Mouse (Mus musculus) stomach, embryonic 15.5 days (tissue): Measurements from ENCODE around the gene Gm20388. TPM values are rescaled to one million over a fixed set of nuclear protein-coding genes. Genes with fewer than 3 reads are reported as not detected.

ENCODE experiments used
- ATAC-seq: fragments of 200-750 bp; cut with Nextera tagmentation; 2 replicates; pipeline ENCODE4 v1.8.0; 2017; ENCODE audit warnings: low read depth, moderate number of reproducible peaks, moderate TSS enrichment; ENCODE audit not compliant: insufficient read depth, low FRiP score
- H3K27ac ChIP-seq: fragments of 300-500 bp; sonication (generic); 2 replicates; pipeline ENCODE4 v1.5.1; 2015; ENCODE audit warnings: mild to moderate bottlenecking, inconsistent platforms
- H3K27me3 ChIP-seq: fragments of 300-500 bp; sonication (generic); replicated peaks from 2 replicates; pipeline ENCODE4 v1.6.1; 2015; ENCODE audit warnings: inconsistent platforms
- H3K36me3 ChIP-seq: fragments of 300-500 bp; sonication (generic); 2 replicates; pipeline ENCODE4 v1.6.1; 2015; ENCODE audit warnings: inconsistent platforms
- H3K4me1 ChIP-seq: fragments of 300-500 bp; sonication (generic); 2 replicates; pipeline ENCODE4 v1.6.1; 2015; ENCODE audit warnings: inconsistent platforms
- H3K4me2 ChIP-seq: fragments of 300-500 bp; sonication (generic); 2 replicates; pipeline ENCODE4 v1.6.1; 2015; ENCODE audit warnings: mild to moderate bottlenecking, inconsistent platforms
- H3K4me3 ChIP-seq: fragments of 300-500 bp; sonication (generic); replicated peaks from 2 replicates; pipeline ENCODE4 v1.5.1; 2015; ENCODE audit warnings: inconsistent platforms
- H3K9ac ChIP-seq: fragments of 300-500 bp; sonication (generic); 2 replicates; pipeline ENCODE4 v1.6.1; 2015; ENCODE audit warnings: inconsistent platforms
- H3K9me3 ChIP-seq: fragments of 300-500 bp; sonication (generic); 2 replicates; pipeline ENCODE4 v1.6.1; 2016; ENCODE audit warnings: inconsistent platforms
- WGBS: fragments of 180-500 bp; shearing (Covaris S2); methylation state at CpG from one replicate; pipeline ENCODE4 v1.1.7; 2015; 5-methylcytosine and 5-hydroxymethylcytosine counted together
- polyA plus RNA-seq: library from polyadenylated mRNA; unstranded; fragments of >200 nt; fragmentation: Nextera tagmentation; extraction: Ambion mirVana; gene quantifications from 2 replicates; pipeline ENCODE4 v1.2.1, GENCODE M21; 2015

Gm20388 gene
- polyA plus RNA-seq, 1 experiment from 2014 or later, result not detected

DNA sequence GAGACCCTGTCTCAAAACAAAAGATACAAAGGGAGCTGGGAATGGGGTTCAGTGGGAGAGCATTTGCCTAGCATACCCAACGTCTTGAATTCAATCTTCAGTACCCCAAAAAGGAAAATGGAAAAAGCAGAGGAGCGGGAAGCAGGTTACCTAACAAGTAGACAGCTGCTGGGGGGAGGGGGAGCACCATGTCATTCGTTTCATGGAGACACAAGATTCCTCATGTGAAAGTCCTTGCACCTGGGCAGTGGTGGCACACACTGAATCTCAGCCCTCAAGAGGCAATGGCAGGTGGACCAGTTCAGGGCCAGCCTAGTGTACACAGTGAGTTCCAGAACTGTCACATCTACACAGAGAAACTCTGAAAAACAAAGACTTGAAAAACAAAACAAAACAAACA, 3946.7 kb downstream of the Gm20388 start:
- WGBS, result 75% methylated on average over 3 of the region's 3 CpGs
- no peak for ATAC-seq
- no peak overlapping the region for H3K4me2 ChIP-seq
- no peak overlapping the region for H3K9ac ChIP-seq
- H3K27ac ChIP-seq, result no peak overlapping the region
- no peaks in the 10 kb centered on the region for H3K36me3 ChIP-seq
- no peaks in the 10 kb centered on the region for H3K27me3 ChIP-seq
- H3K4me1 ChIP-seq, result peaks cover 8% of the 10 kb centered on the region; the same call in 1 of the 2 replicates
- H3K4me3 ChIP-seq, result no peak overlapping the region
- H3K9me3 ChIP-seq, result no peaks in the 10 kb centered on the region

DNA sequence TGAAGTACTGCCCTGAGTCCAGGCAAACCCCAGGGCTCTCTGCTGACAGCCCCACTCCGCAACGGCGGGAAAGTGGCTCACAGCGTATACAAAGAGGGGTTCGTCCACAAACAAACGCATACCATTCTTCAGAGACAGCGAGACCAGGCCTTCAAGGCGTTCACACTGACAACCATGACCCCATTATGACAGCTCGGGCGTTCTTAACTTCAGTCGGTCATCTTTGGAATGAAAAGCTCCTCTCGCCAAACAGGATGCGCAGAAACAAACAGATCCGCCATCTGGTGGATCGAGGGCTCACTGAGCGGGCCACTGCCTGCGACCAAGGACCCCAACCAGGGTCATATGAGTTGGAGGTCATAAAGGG, 3947.9 kb downstream of the Gm20388 start:
- H3K36me3 ChIP-seq, result no peaks in the 10 kb centered on the region
- peak overlapping the region; percentile 45; the same call in 1 of the 2 replicates for H3K27ac ChIP-seq
- under 1% methylated on average over 17 of the region's 17 CpGs for WGBS
- no peaks in the 10 kb centered on the region for H3K9me3 ChIP-seq
- H3K4me3 ChIP-seq, result peak overlapping the region; percentile 96
- peaks cover 8% of the 10 kb centered on the region; the same call in 1 of the 2 replicates for H3K4me1 ChIP-seq
- peak overlapping the region; percentile 97 for H3K4me2 ChIP-seq
- H3K9ac ChIP-seq, result peak overlapping the region; percentile 65; the same call in 1 of the 2 replicates
- H3K27me3 ChIP-seq, result peaks cover 4% of the 10 kb centered on the region; the same call in 1 of the 2 replicates
- no peak for ATAC-seq

DNA sequence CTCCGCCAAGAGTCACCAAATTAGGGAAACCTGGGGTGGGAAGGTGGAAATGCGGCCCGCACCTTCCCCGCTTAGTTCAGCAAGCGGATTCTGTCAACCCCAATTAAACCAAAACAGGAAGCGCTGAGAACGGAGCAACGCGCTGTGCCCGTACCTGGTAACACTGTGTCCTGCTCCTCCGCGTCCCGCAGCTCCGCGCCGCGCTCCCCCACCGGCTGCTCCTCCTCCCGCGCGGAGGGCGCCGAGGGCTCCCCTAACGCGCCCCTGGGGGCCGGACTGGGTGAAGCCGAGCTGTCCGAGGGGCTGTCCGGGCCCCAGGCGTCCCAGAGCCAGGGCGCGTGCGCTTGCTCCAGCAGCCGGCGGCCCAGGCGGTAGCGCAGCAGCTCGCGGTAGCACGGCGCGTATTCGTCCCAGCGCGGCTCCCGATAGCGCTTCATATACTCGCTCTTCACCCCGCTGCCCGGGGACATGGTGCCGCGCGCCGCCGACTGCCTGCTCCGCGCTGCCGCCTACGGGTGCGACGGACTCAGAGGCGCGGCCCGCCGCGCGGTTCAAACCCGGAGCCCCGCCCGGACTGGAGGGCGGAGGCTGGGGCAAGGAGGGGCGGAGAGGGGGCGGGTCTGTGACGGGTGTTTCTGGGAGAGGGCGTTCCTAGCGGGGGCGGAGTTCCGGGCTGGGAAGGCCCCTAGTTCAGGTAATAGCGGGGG, 3948.5 kb downstream of the Gm20388 start:
- Histone ChIP-seq H3K27me3 (peaks cover 7% of the 10 kb centered on the region; the same call in 1 of the 2 replicates), H3K4me3 (peak overlapping the region; percentile 96), H3K4me1 (peaks cover 8% of the 10 kb centered on the region; the same call in 1 of the 2 replicates), H3K36me3 (no peaks in the 10 kb centered on the region), H3K9me3 (no peaks in the 10 kb centered on the region), H3K4me2 (peak overlapping the region; percentile 97), H3K27ac (peak overlapping the region; percentile 45; the same call in 1 of the 2 replicates), H3K9ac (peak overlapping the region; percentile 65)
- WGBS, result under 1% methylated on average over 74 of the region's 79 CpGs
- ATAC-seq, result peak; percentile 98

DNA sequence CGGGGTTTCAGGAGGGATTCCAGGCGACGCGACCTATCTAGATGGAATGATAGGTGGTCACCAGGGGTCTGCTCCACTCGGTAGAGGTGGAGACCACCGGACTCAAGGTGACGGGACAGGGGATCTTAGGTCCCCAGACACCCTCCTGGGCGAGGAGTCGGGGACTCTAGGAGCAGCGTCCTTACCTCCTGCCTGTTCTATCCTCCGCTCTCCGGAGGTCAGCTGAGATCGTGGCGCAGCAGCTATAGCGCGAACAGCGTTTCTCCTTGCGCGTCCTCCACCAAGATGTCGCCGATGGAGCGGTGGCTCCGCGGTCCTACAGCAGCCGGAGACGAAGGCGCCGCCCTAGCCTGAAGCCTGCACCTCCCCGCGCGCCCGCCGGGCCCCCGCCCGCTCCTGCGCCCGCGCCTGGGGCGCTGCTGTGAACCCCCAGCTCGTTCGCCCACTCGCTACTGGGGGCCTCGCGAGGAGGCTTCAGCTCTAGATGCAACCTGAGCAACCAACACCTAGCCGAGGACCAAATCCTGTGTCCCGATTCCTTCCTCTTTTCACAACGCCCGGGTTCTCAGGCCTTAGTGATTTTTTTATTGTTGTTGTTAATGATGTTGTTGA, 3949.1 kb downstream of the Gm20388 start, which contains the start of gene Ccsap:
Gene Ccsap (minus strand): TSS at position 562 of the 612 bp plus-strand sequence.
- Histone ChIP-seq H3K4me1 (peaks cover 8% of the 10 kb centered on the region; the same call in 1 of the 2 replicates), H3K27me3 (peaks cover 10% of the 10 kb centered on the region; the same call in 1 of the 2 replicates), H3K36me3 (no peaks in the 10 kb centered on the region), H3K9me3 (no peaks in the 10 kb centered on the region), H3K27ac (peak within 1 kb of the TSS; percentile 45; the same call in 1 of the 2 replicates), H3K4me2 (peak within 1 kb of the TSS; percentile 97), H3K9ac (peak within 1 kb of the TSS; percentile 65), H3K4me3 (peak within 1 kb of the TSS; percentile 96)
- peak; percentile 54 for ATAC-seq
- 1% methylated on average over 48 of the region's 48 CpGs for WGBS

DNA sequence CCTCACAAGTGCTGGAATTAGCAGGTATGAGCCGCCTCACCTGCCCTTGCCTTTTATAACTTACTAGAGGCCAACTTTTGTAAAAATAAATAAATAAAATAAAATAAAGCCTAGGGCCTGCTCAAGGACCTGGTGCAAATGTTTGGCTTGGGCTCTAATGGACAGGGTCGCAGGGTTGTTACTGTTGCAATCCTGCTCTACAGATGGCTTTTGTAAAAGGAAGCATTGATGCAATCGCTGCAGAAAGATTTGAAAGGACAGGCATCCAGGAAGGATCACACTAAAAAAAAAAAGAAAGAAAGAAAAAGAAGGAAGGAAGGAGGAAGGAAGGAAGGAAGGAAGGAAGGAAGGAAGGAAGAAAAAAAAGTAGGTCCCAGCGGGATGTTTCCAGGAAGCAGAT, 3949.7 kb downstream of the Gm20388 start:
- no peak for ATAC-seq

DNA sequence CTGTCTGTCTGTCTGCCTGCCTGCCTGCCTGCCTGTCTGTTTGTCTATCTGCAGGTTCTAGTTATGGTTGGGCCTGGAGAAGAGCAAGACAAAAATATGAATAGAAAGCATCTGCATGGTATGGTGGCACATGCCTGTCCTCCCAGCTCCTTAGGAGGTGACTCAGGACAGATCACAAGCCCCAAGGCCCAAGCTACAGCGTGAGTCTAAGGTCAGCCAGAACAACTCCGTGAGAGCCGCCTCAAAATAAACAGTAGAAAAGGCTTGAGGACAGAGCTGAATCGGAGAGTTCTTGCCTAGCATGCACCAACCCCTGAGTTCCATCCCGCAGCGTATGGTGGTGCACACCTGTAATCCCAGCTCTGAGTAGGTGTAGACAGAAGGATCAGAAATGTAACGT, 3955.1 kb downstream of the Gm20388 start:
- no peak for ATAC-seq
- Histone ChIP-seq H3K27ac (no peak overlapping the region), H3K27me3 (peaks cover 10% of the 10 kb centered on the region; the same call in 1 of the 2 replicates), H3K4me1 (no peaks in the 10 kb centered on the region), H3K9me3 (no peaks in the 10 kb centered on the region), H3K4me3 (no peak overlapping the region), H3K36me3 (no peaks in the 10 kb centered on the region), H3K4me2 (no peak overlapping the region), H3K9ac (no peak overlapping the region)
- 55% methylated on average over 7 of the region's 7 CpGs for WGBS

More for the DNA sequence above, 3949.7 kb downstream of the Gm20388 start:
- peaks cover 8% of the 10 kb centered on the region; the same call in 1 of the 2 replicates for H3K4me1 ChIP-seq
- H3K4me3 ChIP-seq, result peak overlapping the region; percentile 96
- WGBS, result 72% methylated on average over 4 of the region's 4 CpGs
- H3K27me3 ChIP-seq, result peaks cover 10% of the 10 kb centered on the region; the same call in 1 of the 2 replicates
- no peak overlapping the region for H3K27ac ChIP-seq
- no peak overlapping the region; the same call in 1 of the 2 replicates for H3K4me2 ChIP-seq
- no peak overlapping the region for H3K9ac ChIP-seq
- no peaks in the 10 kb centered on the region for H3K36me3 ChIP-seq
- no peaks in the 10 kb centered on the region for H3K9me3 ChIP-seq

DNA sequence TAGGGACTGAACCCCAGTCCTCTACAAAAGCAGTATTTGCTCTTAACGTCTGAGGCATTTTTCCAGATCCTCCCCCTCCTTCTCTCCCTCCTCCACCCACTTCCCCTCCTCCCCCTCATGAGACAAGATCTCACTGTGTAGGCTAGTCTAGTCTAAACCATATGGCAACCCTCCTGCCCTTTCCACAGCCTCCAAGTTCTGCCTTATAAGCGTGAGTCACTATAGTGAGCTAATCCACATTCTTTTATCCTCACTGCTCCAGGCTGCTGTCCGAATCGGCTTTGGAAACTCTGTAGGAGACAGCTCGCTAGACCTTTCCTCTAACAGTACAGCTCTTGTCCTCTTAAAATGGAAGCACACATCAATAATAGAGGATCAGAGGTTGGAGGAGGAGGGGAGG, 3956.3 kb downstream of the Gm20388 start:
- Histone ChIP-seq H3K9ac (no peak overlapping the region), H3K36me3 (no peaks in the 10 kb centered on the region), H3K4me3 (no peak overlapping the region), H3K27ac (no peak overlapping the region), H3K4me1 (no peaks in the 10 kb centered on the region), H3K9me3 (no peaks in the 10 kb centered on the region), H3K4me2 (no peak overlapping the region), H3K27me3 (peaks cover 10% of the 10 kb centered on the region; the same call in 1 of the 2 replicates)
- WGBS, result 23% methylated on average over 5 of the region's 5 CpGs
- ATAC-seq, result no peak

DNA sequence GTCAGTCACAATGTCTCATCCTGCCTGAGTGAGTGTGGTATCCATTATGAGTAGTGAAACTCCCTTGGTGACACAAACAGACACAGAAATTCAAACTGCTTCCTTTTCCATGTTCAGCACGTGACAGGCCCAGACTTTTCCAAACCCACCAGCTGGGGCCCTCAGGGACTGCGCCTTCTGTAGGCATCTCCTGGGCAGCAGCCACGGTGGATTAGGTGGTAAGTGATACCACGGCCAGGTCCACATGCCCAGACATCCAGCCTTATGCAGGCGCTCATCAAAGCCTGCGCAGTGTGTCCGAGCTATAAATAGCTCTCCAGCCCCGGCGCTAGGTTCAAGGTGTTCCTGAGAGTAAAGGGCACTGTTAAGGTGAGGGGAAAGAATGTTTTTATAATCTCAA, 3961.4 kb downstream of the Gm20388 start:
- H3K4me2 ChIP-seq, result no peak overlapping the region
- H3K9ac ChIP-seq, result no peak overlapping the region
- H3K27me3 ChIP-seq, result no peaks in the 10 kb centered on the region
- WGBS, result 74% methylated on average over 9 of the region's 9 CpGs
- no peaks in the 10 kb centered on the region for H3K9me3 ChIP-seq
- no peak overlapping the region for H3K27ac ChIP-seq
- H3K4me3 ChIP-seq, result no peak overlapping the region
- H3K4me1 ChIP-seq, result no peaks in the 10 kb centered on the region
- no peaks in the 10 kb centered on the region for H3K36me3 ChIP-seq
- no peak for ATAC-seq

DNA sequence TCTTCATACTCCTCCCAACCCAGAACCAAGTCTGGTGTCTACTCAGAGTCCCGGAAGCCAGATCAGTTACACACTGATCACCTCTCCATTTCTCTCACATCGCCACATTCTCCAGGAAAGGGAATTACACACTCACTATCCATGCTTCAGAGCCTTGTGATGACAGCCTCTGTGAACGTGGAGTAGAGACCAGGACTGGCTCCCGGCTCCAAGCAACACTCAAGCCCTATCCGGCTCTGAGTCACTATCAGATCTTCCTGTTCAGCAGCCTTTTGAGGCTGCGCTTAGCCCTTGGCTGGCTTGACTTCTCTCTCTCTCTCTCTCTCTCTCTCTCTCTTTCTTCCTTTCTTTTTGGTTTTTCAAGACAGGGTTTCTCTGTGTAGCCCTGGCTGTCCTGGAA, 3962.7 kb downstream of the Gm20388 start:
- ATAC-seq, result no peak
- no peaks in the 10 kb centered on the region for H3K4me1 ChIP-seq
- no peaks in the 10 kb centered on the region for H3K36me3 ChIP-seq
- H3K27ac ChIP-seq, result no peak overlapping the region
- 74% methylated on average over 6 of the region's 6 CpGs for WGBS
- no peak overlapping the region for H3K4me2 ChIP-seq
- H3K27me3 ChIP-seq, result no peaks in the 10 kb centered on the region
- no peak overlapping the region for H3K4me3 ChIP-seq
- no peak overlapping the region for H3K9ac ChIP-seq
- no peaks in the 10 kb centered on the region for H3K9me3 ChIP-seq

DNA sequence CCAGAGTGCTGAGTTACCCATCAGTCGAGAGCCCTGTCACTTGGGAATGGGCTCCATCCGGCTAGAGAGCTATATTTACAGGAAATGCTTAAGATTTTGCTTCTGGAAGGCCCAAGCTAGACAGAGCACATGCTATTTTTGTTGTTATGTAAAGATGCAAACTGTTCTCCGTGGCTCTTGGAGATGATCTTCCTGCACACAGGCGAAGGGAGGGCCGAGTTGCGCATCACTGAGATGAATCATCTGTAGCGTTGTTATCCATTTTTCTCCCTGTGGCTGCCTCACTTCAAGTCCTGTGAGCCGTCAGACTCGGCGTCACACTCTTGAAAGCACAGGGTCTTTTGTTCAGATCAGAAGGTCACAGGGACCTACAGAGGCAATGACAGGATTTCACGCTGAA, 3963.7 kb downstream of the Gm20388 start:
- Histone ChIP-seq H3K36me3 (no peaks in the 10 kb centered on the region), H3K4me3 (no peak overlapping the region), H3K27me3 (no peaks in the 10 kb centered on the region), H3K4me1 (no peaks in the 10 kb centered on the region), H3K9me3 (no peaks in the 10 kb centered on the region), H3K9ac (no peak overlapping the region), H3K4me2 (no peak overlapping the region), H3K27ac (no peak overlapping the region)
- 72% methylated on average over 11 of the region's 11 CpGs for WGBS
- ATAC-seq, result no peak

DNA sequence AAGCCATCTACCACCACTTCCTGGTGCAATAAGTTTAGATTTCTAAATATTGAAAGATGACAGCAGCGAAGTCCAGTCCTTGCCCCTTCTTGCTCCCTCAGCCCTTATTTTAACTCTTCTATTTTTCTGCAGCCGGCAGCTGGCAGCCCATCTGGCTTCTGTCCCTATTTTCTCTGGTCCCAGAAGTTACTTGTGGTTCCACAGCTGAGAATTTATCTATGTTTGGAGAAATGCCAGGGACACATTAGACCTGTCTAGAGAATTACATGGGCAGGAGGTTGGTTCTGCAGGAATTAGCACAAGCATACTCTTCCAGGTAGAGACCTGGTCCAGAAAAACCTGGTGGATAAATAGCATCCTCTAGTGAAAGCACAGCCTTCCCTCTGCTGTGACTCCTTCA, 3967.2 kb downstream of the Gm20388 start:
- H3K4me3 ChIP-seq, result no peak overlapping the region
- no peaks in the 10 kb centered on the region for H3K36me3 ChIP-seq
- 39% methylated on average over 2 of the region's 2 CpGs for WGBS

DNA sequence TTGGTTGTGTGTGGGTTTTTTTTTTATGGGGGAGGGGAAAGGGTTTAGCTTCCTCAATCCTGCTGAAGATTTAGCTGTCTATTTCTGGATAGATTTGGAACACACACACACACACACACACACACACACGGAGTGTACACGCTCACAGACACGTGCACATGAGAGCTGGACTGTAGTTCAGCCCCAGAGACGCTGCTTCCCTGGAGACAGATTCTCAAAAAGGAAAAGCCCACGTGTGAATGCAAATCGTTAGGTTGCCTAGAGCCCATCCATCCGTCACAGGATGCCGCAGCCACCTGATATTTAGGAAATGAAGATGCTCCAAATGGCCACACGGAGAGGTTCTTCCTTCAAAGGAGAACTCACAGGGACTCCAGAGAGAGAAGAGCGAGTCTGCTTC, 3969.6 kb downstream of the Gm20388 start:
- H3K4me1 ChIP-seq, result 0 out of 2 replicates have a peak, but pooled peaks cover 6% of the 10 kb centered on the region
- no peaks in the 10 kb centered on the region for H3K9me3 ChIP-seq
- no peak overlapping the region for H3K4me2 ChIP-seq
- WGBS, result 62% methylated on average over 10 of the region's 10 CpGs
- no peak overlapping the region for H3K9ac ChIP-seq
- no peak for ATAC-seq
- H3K27me3 ChIP-seq, result no peaks in the 10 kb centered on the region
- no peaks in the 10 kb centered on the region for H3K36me3 ChIP-seq
- no peak overlapping the region for H3K4me3 ChIP-seq
- no peak overlapping the region for H3K27ac ChIP-seq

More for the DNA sequence above, 3967.2 kb downstream of the Gm20388 start:
- no peaks in the 10 kb centered on the region for H3K9me3 ChIP-seq
- no peak overlapping the region for H3K9ac ChIP-seq
- ATAC-seq, result no peak
- H3K27me3 ChIP-seq, result no peaks in the 10 kb centered on the region
- no peak overlapping the region for H3K27ac ChIP-seq
- no peak overlapping the region for H3K4me2 ChIP-seq
- no peaks in the 10 kb centered on the region for H3K4me1 ChIP-seq
